Comparison of ENCODE assay signal across 45 mouse cellular contexts in genomic region chr11:106045256-106045655, GRCm38 (mm10). TPM values are rescaled to one million over a fixed set of nuclear protein-coding genes. Genes with fewer than 3 reads are reported as not detected.
"Had no signal": no experiment of that assay in that cellular context is flagged by ENCODE, and none has a peak within 500 bp of the region (broad histone marks: within the 10 kb centered on the region; RNA-seq: fewer than 3 reads in every experiment).

No protein-coding gene starts in this region.

- H3K9ac ChIP-seq: limb, embryonic 12.5 days; limb, embryonic 13.5 days; limb, embryonic 15.5 days; liver, embryonic 12.5 days; liver, embryonic 13.5 days; liver, embryonic 14.5 days; liver, postnatal 0 days; lung, embryonic 14.5 days; lung, embryonic 15.5 days; midbrain, embryonic 12.5 days; midbrain, embryonic 13.5 days; midbrain, embryonic 15.5 days; neural tube, embryonic 12.5 days had no signal

- H3K4me1 ChIP-seq: limb, embryonic 10.5 days; limb, embryonic 12.5 days; limb, embryonic 13.5 days; limb, embryonic 15.5 days; lung, embryonic 15.5 days; midbrain, embryonic 12.5 days; neural tube, embryonic 12.5 days had no signal

- H3K4me2 ChIP-seq: limb, embryonic 12.5 days; limb, embryonic 13.5 days; limb, embryonic 15.5 days; liver, embryonic 11.5 days; liver, embryonic 12.5 days; liver, embryonic 13.5 days; lung, embryonic 14.5 days; lung, embryonic 15.5 days; midbrain, embryonic 11.5 days; midbrain, embryonic 12.5 days; midbrain, embryonic 13.5 days; midbrain, embryonic 15.5 days; neural tube, embryonic 12.5 days had no signal

- H3K27ac ChIP-seq: left cerebral cortex, adult 2 months; limb, embryonic 10.5 days; limb, embryonic 12.5 days; limb, embryonic 13.5 days; limb, embryonic 15.5 days; liver, embryonic 12.5 days; liver, embryonic 13.5 days; liver, embryonic 14.5 days; lung, embryonic 15.5 days; macrophage; midbrain, embryonic 12.5 days; midbrain, embryonic 13.5 days; midbrain, embryonic 15.5 days; neural tube, embryonic 12.5 days had no signal

- H3K27me3 ChIP-seq: limb, embryonic 12.5 days; limb, embryonic 13.5 days; limb, embryonic 15.5 days; liver, embryonic 12.5 days; liver, embryonic 13.5 days; lung, embryonic 15.5 days; megakaryocyte, embryonic 14.5 days; midbrain, embryonic 12.5 days; midbrain, embryonic 13.5 days; midbrain, embryonic 15.5 days; neural tube, embryonic 12.5 days had no signal

- DNase-seq: left cerebral cortex, postnatal 4 days; liver, embryonic 13.5 days; liver, postnatal 0 days; lung, adult 18-20 months; lung, adult 2 months; lung, embryonic 14.5 days; lung, postnatal 10 days; lung, postnatal 14 days; lung, postnatal 36 days; lung, postnatal 4 days; midbrain, embryonic 14.5 days had no signal

- H3K9me3 ChIP-seq: limb, embryonic 10.5 days; limb, embryonic 12.5 days; limb, embryonic 13.5 days; limb, embryonic 15.5 days; liver, embryonic 12.5 days; liver, embryonic 13.5 days; lung, embryonic 15.5 days; megakaryocyte, embryonic 14.5 days; midbrain, embryonic 12.5 days; midbrain, embryonic 13.5 days; midbrain, embryonic 15.5 days; neural tube, embryonic 12.5 days had no signal

- H3K4me3 ChIP-seq: left cerebral cortex, adult 2 months; limb, embryonic 10.5 days; limb, embryonic 12.5 days; limb, embryonic 13.5 days; limb, embryonic 15.5 days; liver, embryonic 12.5 days; liver, embryonic 13.5 days; lung, embryonic 15.5 days; megakaryocyte, embryonic 14.5 days; midbrain, embryonic 12.5 days; midbrain, embryonic 13.5 days; midbrain, embryonic 15.5 days; myocyte; neural tube, embryonic 12.5 days had no signal

- ATAC-seq: liver, embryonic 12.5 days; liver, postnatal 0 days; lung, postnatal 0 days; midbrain, embryonic 13.5 days; midbrain, embryonic 15.5 days; midbrain, embryonic 16.5 days had no signal

RNA-seq across cellular contexts. Expression of gene Kcnh6, which starts 37.3 kb away (rescaled TPM):
- total RNA-seq: liver, adult 2 months; megakaryocyte-erythroid progenitor cell, adult 5-6 weeks; monocyte, adult 5-6 weeks had no signal
- polyA plus RNA-seq: liver, adult 2 months; liver, postnatal 0 days; macrophage; myocyte had no signal

RNA-seq across cellular contexts. Expression of gene Ace3, which starts 50.8 kb away (rescaled TPM):
- total RNA-seq: left cerebral cortex, adult 2 months; left cerebral cortex, adult 8-10 months; left cerebral cortex, postnatal 10 days; left cerebral cortex, postnatal 14 days; left cerebral cortex, postnatal 25 days; left cerebral cortex, postnatal 36 days; left cerebral cortex, postnatal 4 days; liver, adult 2 months; megakaryocyte progenitor cell, adult 5-6 weeks; megakaryocyte, adult 5-6 weeks; megakaryocyte-erythroid progenitor cell, adult 5-6 weeks; midbrain, postnatal 0 days had no signal
- polyA plus RNA-seq: limb, embryonic 10.5 days; limb, embryonic 11.5 days; limb, embryonic 12.5 days; limb, embryonic 13.5 days; limb, embryonic 14.5 days; limb, embryonic 15.5 days; liver, adult 2 months; liver, embryonic 11.5 days; liver, embryonic 12.5 days; liver, embryonic 13.5 days; liver, embryonic 14.5 days; liver, embryonic 16.5 days; liver, postnatal 0 days; lung, embryonic 14.5 days; macrophage; midbrain, embryonic 11.5 days; midbrain, embryonic 12.5 days; midbrain, embryonic 13.5 days; midbrain, embryonic 15.5 days; midbrain, embryonic 16.5 days; midbrain, postnatal 0 days; myocyte; neural tube, embryonic 11.5 days; neural tube, embryonic 12.5 days had no signal
